Mouse (Mus musculus) adrenal gland, postnatal 0 days (tissue): ENCODE data around the gene Olfr805. TPM values are rescaled to one million over a fixed set of nuclear protein-coding genes. Genes with fewer than 3 reads are reported as not detected.

Experiments used
- microRNA-seq: library from miRNA; unstranded; fragments of <30 nt; microRNA quantifications from one replicate; pipeline ENCODE4, GENCODE M21; 2016; ENCODE audit warnings: borderline replicate concordance; ENCODE audit not compliant: insufficient number of aligned reads
- polyA plus RNA-seq: library from polyadenylated mRNA; unstranded; fragments of >200 nt; fragmentation: Nextera tagmentation; extraction: Ambion mirVana; gene quantifications from 2 replicates; pipeline ENCODE4 v1.2.1, GENCODE M21; 2015

Olfr805 gene
- not detected in 2 replicates for polyA plus RNA-seq

GRCm38 (mm10) chr10:129729275-129729674 lies at the start of gene Olfr805:
Gene Olfr805 (minus strand): TSS chr10:129729375.

GRCm38 (mm10) chr10:129774338-129774737 lies 45.2 kb upstream of the Olfr805 start, which contains the start of gene Olfr809:
Gene Olfr809 (plus strand): TSS chr10:129774638.

GRCm38 (mm10) chr10:129765182-129765581 lies 36.0 kb upstream of the Olfr805 start, which contains the start of gene Olfr808:
Gene Olfr808 (plus strand): TSS chr10:129765482.

GRCm38 (mm10) chr10:129757693-129758092 lies 28.5 kb upstream of the Olfr805 start, which contains the start of gene Olfr807:
Gene Olfr807 (minus strand): TSS chr10:129757793.

GRCm38 (mm10) chr10:129741821-129742220 lies 12.6 kb upstream of the Olfr805 start, which contains the start of gene Olfr806:
Gene Olfr806 (minus strand): TSS chr10:129741921.

GRCm38 (mm10) chr10:129702910-129703309 lies 26.3 kb downstream of the Olfr805 start, which contains the start of gene Olfr804:
Gene Olfr804 (plus strand): TSS chr10:129703210.

GRCm38 (mm10) chr10:129694186-129694585 lies 35.0 kb downstream of the Olfr805 start, which contains the start of gene Olfr803:
Gene Olfr803 (minus strand): TSS chr10:129694286.

GRCm38 (mm10) chr10:129688069-129688468 lies 41.1 kb downstream of the Olfr805 start, which contains the start of gene Olfr802:
Gene Olfr802 (minus strand): TSS chr10:129688169.

GRCm38 (mm10) chr10:129673765-129674164 lies 55.4 kb downstream of the Olfr805 start, which contains the start of gene Olfr801:
Gene Olfr801 (minus strand): TSS chr10:129673865.

Small RNAs within 50 kb of the gene (microRNA-seq; reads per million reads assigned to microRNA genes)
- not detected for gene Gm24485

Other genes with a start within 250 kb of the Olfr805 start
- not detected in 2 replicates for gene Olfr789, start 244.6 kb downstream of the Olfr805 start, polyA plus RNA-seq
- not detected in 2 replicates for gene Olfr790, start 230.9 kb downstream of the Olfr805 start, polyA plus RNA-seq
- not detected in 2 replicates for gene Olfr791, start 207.6 kb downstream of the Olfr805 start, polyA plus RNA-seq
- gene Olfr792, start 190.2 kb downstream of the Olfr805 start, polyA plus RNA-seq: not detected in 2 replicates
- gene Olfr794, start 161.7 kb downstream of the Olfr805 start, polyA plus RNA-seq: not detected in 2 replicates
- not detected in 2 replicates for gene Olfr796, start 116.8 kb downstream of the Olfr805 start, polyA plus RNA-seq
- not detected in 2 replicates for gene Olfr798, start 101.4 kb downstream of the Olfr805 start, polyA plus RNA-seq
- not detected in 2 replicates for gene Olfr799, start 91.9 kb downstream of the Olfr805 start, polyA plus RNA-seq
- not detected in 2 replicates for gene Olfr800, start 71.7 kb downstream of the Olfr805 start, polyA plus RNA-seq
- not detected in 2 replicates for gene Olfr801, start 55.5 kb downstream of the Olfr805 start, polyA plus RNA-seq
- gene Olfr802, start 41.2 kb downstream of the Olfr805 start, polyA plus RNA-seq: 0.03 and 0.04 TPM in 2 replicates
- not detected in 2 replicates for gene Olfr803, start 35.1 kb downstream of the Olfr805 start, polyA plus RNA-seq
- gene Olfr804, start 26.2 kb downstream of the Olfr805 start, polyA plus RNA-seq: not detected in 2 replicates
- not detected in 2 replicates for gene Olfr806, start 12.5 kb upstream of the Olfr805 start, polyA plus RNA-seq
- gene Olfr807, start 28.4 kb upstream of the Olfr805 start, polyA plus RNA-seq: not detected in 2 replicates
- gene Olfr808, start 36.1 kb upstream of the Olfr805 start, polyA plus RNA-seq: not detected in 2 replicates
- gene Olfr809, start 45.3 kb upstream of the Olfr805 start, polyA plus RNA-seq: not detected in 2 replicates
- not detected in 2 replicates for gene Olfr810, start 65.5 kb upstream of the Olfr805 start, polyA plus RNA-seq
- gene Olfr811, start 75.0 kb upstream of the Olfr805 start, polyA plus RNA-seq: not detected in 2 replicates
- not detected in 2 replicates for gene Olfr812, start 116.7 kb upstream of the Olfr805 start, polyA plus RNA-seq
- not detected in 2 replicates for gene Olfr813, start 126.0 kb upstream of the Olfr805 start, polyA plus RNA-seq
- not detected in 2 replicates for gene Olfr814, start 150.5 kb upstream of the Olfr805 start, polyA plus RNA-seq
- not detected in 2 replicates for gene Olfr815, start 176.5 kb upstream of the Olfr805 start, polyA plus RNA-seq
- not detected in 2 replicates for gene Olfr816, start 186.2 kb upstream of the Olfr805 start, polyA plus RNA-seq
- not detected in 2 replicates for gene Olfr818, start 219.7 kb upstream of the Olfr805 start, polyA plus RNA-seq
- gene Olfr819, start 237.9 kb upstream of the Olfr805 start, polyA plus RNA-seq: not detected in 2 replicates
- not detected in 2 replicates for gene Olfr247, start 246.8 kb upstream of the Olfr805 start, polyA plus RNA-seq